Mouse (Mus musculus) liver, embryonic 15.5 days (tissue): ENCODE measurements around the gene Zfp646. TPM values are rescaled to one million over a fixed set of nuclear protein-coding genes. Genes with fewer than 3 reads are reported as not detected.
A peak's percentile ranks its signal among the peaks of the same experiment; 100 is the strongest.
"Not testable (repeated sequence)": the region's sequence is repeated elsewhere in the genome, so short reads cannot be mapped to it uniquely, and the experiment has no call there.

Experiments used
- ATAC-seq: fragments of 200-750 bp; cut with Nextera tagmentation; 2 replicates; pipeline ENCODE4 v1.8.0; 2017; ENCODE audit warnings: moderate number of reproducible peaks, mild to moderate bottlenecking, moderate library complexity; ENCODE audit not compliant: insufficient read depth
- H3K27ac ChIP-seq: fragments of 300-500 bp; sonication (generic); replicated peaks from 2 replicates; pipeline ENCODE4 v1.5.1; 2015; ENCODE audit warnings: mild to moderate bottlenecking, inconsistent platforms
- H3K27me3 ChIP-seq: fragments of 300-500 bp; sonication (generic); 2 replicates; pipeline ENCODE4 v1.6.1; 2015; ENCODE audit warnings: mild to moderate bottlenecking, inconsistent platforms
- H3K36me3 ChIP-seq: fragments of 300-500 bp; sonication (generic); replicated peaks from 2 replicates; pipeline ENCODE4 v1.6.1; 2015; ENCODE audit warnings: moderate library complexity, mild to moderate bottlenecking, inconsistent platforms
- H3K4me1 ChIP-seq: fragments of 300-500 bp; sonication (generic); replicated peaks from 2 replicates; pipeline ENCODE4 v1.6.1; 2015; ENCODE audit warnings: inconsistent platforms
- H3K4me2 ChIP-seq: fragments of 300-500 bp; sonication (generic); 2 replicates; pipeline ENCODE4 v1.6.1; 2015; ENCODE audit warnings: moderate library complexity, mild to moderate bottlenecking, inconsistent platforms
- H3K4me3 ChIP-seq: fragments of 300-500 bp; sonication (generic); replicated peaks from 2 replicates; pipeline ENCODE4 v1.5.1; 2015; ENCODE audit warnings: mild to moderate bottlenecking, inconsistent platforms
- H3K9ac ChIP-seq: fragments of 300-500 bp; sonication (generic); 2 replicates; pipeline ENCODE4 v1.6.1; 2015; ENCODE audit warnings: moderate library complexity, mild to moderate bottlenecking, inconsistent platforms
- H3K9me3 ChIP-seq: fragments of 300-500 bp; sonication (generic); replicated peaks from 2 replicates; pipeline ENCODE4 v1.6.1; 2016; ENCODE audit warnings: inconsistent platforms
- WGBS: fragments of 180-500 bp; shearing (Covaris S2); methylation state at CpG from one replicate; pipeline ENCODE4 v1.1.7; 2015; ENCODE audit warnings: mixed read lengths; ENCODE audit not compliant: insufficient replicate concordance; 5-methylcytosine and 5-hydroxymethylcytosine counted together
- polyA plus RNA-seq: library from polyadenylated mRNA; unstranded; fragments of >200 nt; fragmentation: Nextera tagmentation; extraction: Ambion mirVana; gene quantifications from 2 replicates; pipeline ENCODE4 v1.2.1, GENCODE M21; 2015

Zfp646 gene
- polyA plus RNA-seq, result 3.8 and 5.0 TPM in 2 replicates

DNA sequence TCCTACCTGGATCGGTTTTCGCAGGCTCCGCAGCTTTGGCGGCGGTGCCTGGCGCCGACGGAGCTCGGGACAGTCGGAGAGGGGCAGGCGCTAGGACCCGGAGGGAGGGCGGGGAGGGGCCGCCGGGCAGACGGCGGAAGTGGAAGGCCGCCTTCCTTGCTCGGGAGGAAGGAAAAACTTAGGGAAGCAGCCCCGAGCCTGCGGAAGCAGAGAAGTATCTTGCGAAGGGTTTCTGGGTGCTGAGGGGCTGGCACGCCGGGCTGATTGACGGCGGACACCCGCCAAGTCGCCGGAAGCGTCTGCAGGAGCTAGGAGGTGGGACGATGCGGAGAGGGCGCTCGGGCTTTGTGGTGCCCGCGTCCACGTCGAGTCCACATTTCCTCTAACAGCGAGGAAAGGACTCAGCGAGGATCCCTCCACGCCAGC is at the start of gene Zfp646:
Gene Zfp646, plus strand, starts transcription at position 181 of the 426 bp plus-strand sequence.
- Histone ChIP-seq H3K4me2 (peak within 1 kb of the TSS; percentile 80), H3K27me3 (no peaks in the 10 kb centered on the region), H3K36me3 (peaks cover 44% of the 10 kb centered on the region), H3K4me3 (peak within 1 kb of the TSS; percentile 82), H3K9ac (peak within 1 kb of the TSS; percentile 88), H3K4me1 (peaks cover 38% of the 10 kb centered on the region), H3K27ac (peak within 1 kb of the TSS; percentile 92), H3K9me3 (peaks cover 24% of the 10 kb centered on the region)
- peak; percentile 86 for ATAC-seq
- 0% methylated on average over 41 of the region's 41 CpGs for WGBS

GRCm38 (mm10) chr7:127835550-127835949 is 40.5 kb upstream of the Zfp646 start:
- Histone ChIP-seq H3K27me3 (no peaks in the 10 kb centered on the region), H3K4me2 (no peak overlapping the region), H3K4me1 (peaks cover 6% of the 10 kb centered on the region), H3K4me3 (no peak overlapping the region), H3K9me3 (no peaks in the 10 kb centered on the region), H3K36me3 (no peaks in the 10 kb centered on the region), H3K27ac (no peak overlapping the region), H3K9ac (no peak overlapping the region)
- WGBS, result 74% methylated on average over 2 of the region's 2 CpGs
- no peak for ATAC-seq

DNA sequence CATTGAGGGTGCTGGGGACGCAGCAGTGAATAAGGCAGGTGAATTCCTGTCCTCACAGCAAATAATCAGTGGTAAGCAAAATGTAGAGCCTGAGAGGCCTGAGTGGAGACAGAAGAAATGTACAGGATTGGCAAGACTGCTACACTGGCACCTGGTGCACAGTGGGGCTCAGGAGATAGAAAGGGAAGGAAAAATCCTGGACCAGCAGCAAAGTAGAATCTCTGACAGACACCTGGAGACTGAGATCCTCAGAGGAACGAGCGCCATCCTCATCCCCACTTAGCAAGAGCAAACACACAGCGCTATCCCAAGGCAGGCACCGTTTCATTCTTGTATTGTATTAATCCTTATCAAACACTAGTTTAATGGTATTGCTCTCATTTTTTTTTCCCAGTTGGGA is 38.5 kb upstream of the Zfp646 start:
- WGBS, result 87% methylated on average over 5 of the region's 5 CpGs
- H3K4me3 ChIP-seq, result no peak overlapping the region
- no peak for ATAC-seq

GRCm38 (mm10) chr7:127837878-127838277 is 38.1 kb upstream of the Zfp646 start:
- not testable (repeated sequence) for ATAC-seq, H3K9ac ChIP-seq, H3K4me3 ChIP-seq, H3K27ac ChIP-seq, H3K9me3 ChIP-seq, H3K36me3 ChIP-seq, H3K27me3 ChIP-seq, H3K4me2 ChIP-seq
- 73% methylated on average over 4 of the region's 4 CpGs for WGBS
- peaks cover 27% of the 10 kb centered on the region for H3K4me1 ChIP-seq

More for the DNA sequence above, 38.5 kb upstream of the Zfp646 start:
- H3K27me3 ChIP-seq, result no peaks in the 10 kb centered on the region
- H3K4me1 ChIP-seq, result peaks cover 23% of the 10 kb centered on the region
- H3K36me3 ChIP-seq, result no peaks in the 10 kb centered on the region
- H3K9me3 ChIP-seq, result no peaks in the 10 kb centered on the region
- H3K4me2 ChIP-seq, result no peak overlapping the region
- H3K27ac ChIP-seq, result no peak overlapping the region
- no peak overlapping the region for H3K9ac ChIP-seq

GRCm38 (mm10) chr7:127840031-127840430 is 36.0 kb upstream of the Zfp646 start:
- WGBS, result 80% methylated on average over 2 of the region's 2 CpGs
- H3K36me3 ChIP-seq, result peaks cover 13% of the 10 kb centered on the region
- H3K27ac ChIP-seq, H3K27me3 ChIP-seq, H3K4me2 ChIP-seq, H3K4me3 ChIP-seq, ATAC-seq, H3K9me3 ChIP-seq, H3K9ac ChIP-seq: not testable (repeated sequence)
- H3K4me1 ChIP-seq, result peaks cover 30% of the 10 kb centered on the region

- ATAC-seq, result 0 out of 2 replicates have a peak, but pooled peaks have one; percentile 13
- WGBS, result 6% methylated on average over 15 of the region's 15 CpGs
These were observed 35.1 kb upstream of the Zfp646 start for GRCm38 (mm10) chr7:127840886-127841285.

GRCm38 (mm10) chr7:127841340-127842000 is 34.6 kb upstream of the Zfp646 start:
- Histone ChIP-seq H3K9ac (peak overlapping the region; percentile 78), H3K4me3 (peak overlapping the region; percentile 79), H3K4me2 (peak overlapping the region; percentile 100), H3K4me1 (peaks cover 30% of the 10 kb centered on the region), H3K9me3 (no peaks in the 10 kb centered on the region), H3K27me3 (no peaks in the 10 kb centered on the region), H3K27ac (peak overlapping the region; percentile 92), H3K36me3 (peaks cover 18% of the 10 kb centered on the region)
- ATAC-seq, result peak; percentile 86
- WGBS, result under 1% methylated on average over 46 of the region's 46 CpGs

More at GRCm38 (mm10) chr7:127840886-127841285, 35.1 kb upstream of the Zfp646 start:
- peak overlapping the region; percentile 92 for H3K27ac ChIP-seq
- H3K27me3 ChIP-seq, result no peaks in the 10 kb centered on the region
- H3K4me1 ChIP-seq, result peaks cover 30% of the 10 kb centered on the region
- H3K4me3 ChIP-seq, result peak overlapping the region; percentile 79
- peak overlapping the region; percentile 100 for H3K4me2 ChIP-seq
- peaks cover 13% of the 10 kb centered on the region for H3K36me3 ChIP-seq
- no peaks in the 10 kb centered on the region for H3K9me3 ChIP-seq
- peak overlapping the region; percentile 78 for H3K9ac ChIP-seq

DNA sequence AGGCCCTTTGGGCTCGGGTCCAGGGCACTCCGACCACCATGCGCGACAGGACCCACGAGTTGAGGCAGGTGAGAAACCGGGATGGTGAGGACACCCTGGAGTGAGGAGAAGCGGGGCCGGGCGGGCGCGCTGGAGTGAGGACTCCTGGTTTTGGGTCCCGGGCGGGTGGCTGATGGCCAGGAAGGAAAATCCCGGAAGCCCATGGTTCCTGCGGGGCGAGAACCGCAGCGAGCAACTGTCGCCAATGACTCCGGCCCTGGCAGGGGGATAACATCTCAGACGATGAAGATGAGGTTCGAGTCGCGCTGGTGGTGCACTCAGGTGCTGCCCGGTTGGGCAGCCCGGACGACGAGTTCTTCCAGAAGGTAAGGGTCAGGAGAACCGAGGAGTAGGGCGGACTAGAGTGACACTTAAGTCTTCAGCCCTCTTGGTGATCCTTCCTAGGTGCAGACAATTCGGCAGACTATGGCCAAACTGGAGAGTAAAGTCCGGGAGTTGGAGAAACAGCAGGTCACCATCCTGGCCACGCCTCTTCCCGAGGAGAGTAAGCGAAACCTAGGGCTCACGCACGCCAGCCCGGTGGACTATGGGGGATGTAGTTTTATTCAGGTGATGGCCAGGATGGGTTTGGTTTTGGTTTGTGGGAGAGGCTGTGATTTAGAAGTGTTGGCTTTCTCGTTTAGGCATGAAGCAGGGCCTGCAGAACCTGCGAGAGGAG is 33.9 kb upstream of the Zfp646 start:
- Histone ChIP-seq H3K9me3 (no peaks in the 10 kb centered on the region), H3K27me3 (no peaks in the 10 kb centered on the region), H3K36me3 (peaks cover 25% of the 10 kb centered on the region), H3K4me1 (peaks cover 30% of the 10 kb centered on the region), H3K27ac (peak overlapping the region; percentile 92), H3K4me2 (peak overlapping the region; percentile 100), H3K4me3 (peak overlapping the region; percentile 79), H3K9ac (peak overlapping the region; percentile 78)
- peak; percentile 59 for ATAC-seq
- WGBS, result under 1% methylated on average over 40 of the region's 40 CpGs

GRCm38 (mm10) chr7:127849973-127850875 is 25.8 kb upstream of the Zfp646 start:
- ATAC-seq, result peak; percentile 51
- no peak overlapping the region for H3K4me2 ChIP-seq
- H3K4me1 ChIP-seq, result peaks cover 10% of the 10 kb centered on the region
- no peak overlapping the region for H3K9ac ChIP-seq
- H3K36me3 ChIP-seq, result peaks cover 14% of the 10 kb centered on the region; the same call in 1 of the 2 replicates
- H3K9me3 ChIP-seq, result no peaks in the 10 kb centered on the region
- H3K27me3 ChIP-seq, result no peaks in the 10 kb centered on the region
- 0 out of 2 replicates have a peak overlapping the region, but pooled peaks have one; percentile 29 for H3K27ac ChIP-seq
- H3K4me3 ChIP-seq, result no peak overlapping the region
- WGBS, result 31% methylated on average over 6 of the region's 6 CpGs

DNA sequence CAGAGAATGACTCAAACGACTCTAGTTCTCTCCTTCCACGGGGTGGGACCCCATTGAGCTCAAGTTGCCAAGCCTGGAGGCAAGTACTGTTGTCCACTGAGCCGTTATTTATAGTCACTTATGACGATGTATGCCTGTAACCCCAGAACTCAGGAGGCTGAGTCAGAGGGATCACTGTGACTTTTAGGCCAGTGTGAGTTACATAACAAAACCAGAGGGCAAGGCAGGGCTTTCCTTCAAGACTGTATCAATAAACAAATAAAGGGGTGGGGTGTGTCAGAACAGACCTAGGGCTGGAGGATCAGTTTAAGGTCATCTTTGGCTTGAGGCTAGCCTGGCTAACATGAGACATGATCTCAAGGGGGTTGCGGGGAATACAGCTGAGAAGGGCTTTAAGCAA is 25.1 kb upstream of the Zfp646 start:
- no peak overlapping the region for H3K27ac ChIP-seq
- WGBS, result 54% methylated on average over 5 of the region's 5 CpGs
- no peak for ATAC-seq

More for the DNA sequence above, 25.1 kb upstream of the Zfp646 start:
- no peaks in the 10 kb centered on the region for H3K27me3 ChIP-seq
- no peak overlapping the region for H3K4me3 ChIP-seq
- H3K4me1 ChIP-seq, result peaks cover 10% of the 10 kb centered on the region
- H3K4me2 ChIP-seq, result no peak overlapping the region
- H3K9me3 ChIP-seq, result no peaks in the 10 kb centered on the region
- H3K9ac ChIP-seq, result no peak overlapping the region
- H3K36me3 ChIP-seq, result peaks cover 14% of the 10 kb centered on the region; the same call in 1 of the 2 replicates
